Comparison of ENCODE assay signal across 8 mouse cellular contexts in genomic region chr8:120334878-120335261, GRCm38 (mm10).
DNase-seq lines count a peak whose midpoint lies in the region; ATAC-seq lines count a peak whose summit lies in the region.

No protein-coding gene starts in this region.

- no peak overlapping the region for H3K4me3 ChIP-seq in kidney, embryonic 16.5 days (ENCODE audit: low read length)
- H3K4me3 ChIP-seq in forebrain, embryonic 15.5 days = no peak overlapping the region
- no peak overlapping the region for H3K4me3 ChIP-seq in limb, embryonic 13.5 days
- no peak overlapping the region for H3K4me3 ChIP-seq in neural tube, embryonic 14.5 days (ENCODE audit: low read depth, low read length)

- peaks cover 38% of the 10 kb centered on the region for H3K4me1 ChIP-seq in kidney, embryonic 16.5 days (ENCODE audit: insufficient read depth, low read length)
- peaks cover 32% of the 10 kb centered on the region for H3K4me1 ChIP-seq in forebrain, embryonic 15.5 days
- H3K4me1 ChIP-seq in limb, embryonic 13.5 days = peaks cover 64% of the 10 kb centered on the region
- peaks cover 23% of the 10 kb centered on the region for H3K4me1 ChIP-seq in neural tube, embryonic 14.5 days (ENCODE audit: control insufficient read depth, insufficient read depth, low read length)

- H3K9me3 ChIP-seq in kidney, embryonic 16.5 days (ENCODE audit: low read length) = no peaks in the 10 kb centered on the region
- no peaks in the 10 kb centered on the region for H3K9me3 ChIP-seq in forebrain, embryonic 15.5 days
- H3K9me3 ChIP-seq in limb, embryonic 13.5 days = no peaks in the 10 kb centered on the region
- no peaks in the 10 kb centered on the region for H3K9me3 ChIP-seq in neural tube, embryonic 14.5 days (ENCODE audit: control insufficient read depth, low read length)

- H3K27ac ChIP-seq in kidney, embryonic 16.5 days (ENCODE audit: low read length) = peak overlapping the region; percentile 74
- H3K27ac ChIP-seq in forebrain, embryonic 15.5 days (replicated peaks) = peak overlapping the region; percentile 91
- peak overlapping the region; percentile 69; the same call in 1 of the 2 replicates for H3K27ac ChIP-seq in limb, embryonic 13.5 days
- H3K27ac ChIP-seq in neural tube, embryonic 14.5 days (ENCODE audit: low read depth, low read length) = peak overlapping the region; percentile 84

- no peaks in the 10 kb centered on the region for H3K27me3 ChIP-seq in kidney, embryonic 16.5 days (ENCODE audit: insufficient read depth, low read length)
- no peaks in the 10 kb centered on the region for H3K27me3 ChIP-seq in forebrain, embryonic 15.5 days
- H3K27me3 ChIP-seq in limb, embryonic 13.5 days = no peaks in the 10 kb centered on the region
- no peaks in the 10 kb centered on the region for H3K27me3 ChIP-seq in neural tube, embryonic 14.5 days (ENCODE audit: control insufficient read depth, insufficient read depth, low read length)

- H3K4me2 ChIP-seq in kidney, embryonic 16.5 days (replicated peaks; ENCODE audit: low read depth, low read length) = 0 out of 2 replicates have a peak overlapping the region, but pooled peaks have one; percentile 33
- H3K4me2 ChIP-seq in forebrain, embryonic 15.5 days (replicated peaks) = no peak overlapping the region
- peak overlapping the region; percentile 50 for H3K4me2 ChIP-seq in limb, embryonic 13.5 days (replicated peaks)
- H3K4me2 ChIP-seq in neural tube, embryonic 14.5 days (ENCODE audit: low read depth, low read length) = no peak overlapping the region

- no peak for DNase-seq in kidney, adult 18-20 months
- peak; percentile 60 for DNase-seq in Muller cell, postnatal 12 days (ENCODE audit: inconsistent ontology term)
- no peak for DNase-seq in gastrocnemius, postnatal 14 days
- no peak for DNase-seq in left cerebral cortex, adult 9 months (ENCODE audit: low spot score in 2 of 2)

- ATAC-seq in kidney, embryonic 16.5 days (ENCODE audit: low FRiP score, low TSS enrichment) = 0 out of 2 replicates have a peak, but pooled peaks have one; percentile 3
- ATAC-seq in forebrain, embryonic 15.5 days (replicated peaks) = peak; percentile 66
- ATAC-seq in limb, embryonic 13.5 days (ENCODE audit: low FRiP score, low read depth) = no peak
- ATAC-seq in neural tube, embryonic 14.5 days (ENCODE audit: low read depth) = peak; percentile 47; the same call in 1 of the 2 replicates

- 0 out of 2 replicates have a peak overlapping the region, but pooled peaks have one; percentile 23 for H3K9ac ChIP-seq in kidney, embryonic 16.5 days (replicated peaks; ENCODE audit: low read length)
- 0 out of 2 replicates have a peak overlapping the region, but pooled peaks have one; percentile 32 for H3K9ac ChIP-seq in forebrain, embryonic 15.5 days (replicated peaks)
- H3K9ac ChIP-seq in limb, embryonic 13.5 days = peak overlapping the region; percentile 43; the same call in 1 of the 2 replicates
- H3K9ac ChIP-seq in neural tube, embryonic 14.5 days (replicated peaks; ENCODE audit: low read depth, low read length) = no peak overlapping the region

- 10% methylated on average over 5 of the region's 5 CpGs for WGBS in kidney, embryonic 16.5 days
- WGBS in forebrain, embryonic 15.5 days = 1% methylated on average over 5 of the region's 5 CpGs
- 15% methylated on average over 5 of the region's 5 CpGs for WGBS in limb, embryonic 13.5 days
- WGBS in neural tube, embryonic 14.5 days = 2% methylated on average over 4 of the region's 5 CpGs

- intact Hi-C loops in gastrocnemius, postnatal 14 days (cut with DNase I; ENCODE audit: low total_unique reads) = no loop called here

- H3K36me3 ChIP-seq in kidney, embryonic 16.5 days (ENCODE audit: insufficient read depth, low read length) = no peaks in the 10 kb centered on the region
- no peaks in the 10 kb centered on the region for H3K36me3 ChIP-seq in forebrain, embryonic 15.5 days
- H3K36me3 ChIP-seq in limb, embryonic 13.5 days = peaks cover 9% of the 10 kb centered on the region
- H3K36me3 ChIP-seq in neural tube, embryonic 14.5 days (ENCODE audit: control insufficient read depth, insufficient read depth, low read length) = no peaks in the 10 kb centered on the region

Comparison
In these comparisons a context has a peak if more than half of its experiments do, and no peak if none do; other contexts are left out.
1. H3K4me2 ChIP-seq: peak in kidney, embryonic 16.5 days (single experiment) and limb, embryonic 13.5 days (single experiment); none in forebrain, embryonic 15.5 days (single experiment) and neural tube, embryonic 14.5 days (single experiment).
2. Peak in every context shown above with its lines, with median percentiles within 50 percentile points of each other: H3K27ac ChIP-seq.